1 mouse cellular context compared by ENCODE assay signal in the genomic region with DNA sequence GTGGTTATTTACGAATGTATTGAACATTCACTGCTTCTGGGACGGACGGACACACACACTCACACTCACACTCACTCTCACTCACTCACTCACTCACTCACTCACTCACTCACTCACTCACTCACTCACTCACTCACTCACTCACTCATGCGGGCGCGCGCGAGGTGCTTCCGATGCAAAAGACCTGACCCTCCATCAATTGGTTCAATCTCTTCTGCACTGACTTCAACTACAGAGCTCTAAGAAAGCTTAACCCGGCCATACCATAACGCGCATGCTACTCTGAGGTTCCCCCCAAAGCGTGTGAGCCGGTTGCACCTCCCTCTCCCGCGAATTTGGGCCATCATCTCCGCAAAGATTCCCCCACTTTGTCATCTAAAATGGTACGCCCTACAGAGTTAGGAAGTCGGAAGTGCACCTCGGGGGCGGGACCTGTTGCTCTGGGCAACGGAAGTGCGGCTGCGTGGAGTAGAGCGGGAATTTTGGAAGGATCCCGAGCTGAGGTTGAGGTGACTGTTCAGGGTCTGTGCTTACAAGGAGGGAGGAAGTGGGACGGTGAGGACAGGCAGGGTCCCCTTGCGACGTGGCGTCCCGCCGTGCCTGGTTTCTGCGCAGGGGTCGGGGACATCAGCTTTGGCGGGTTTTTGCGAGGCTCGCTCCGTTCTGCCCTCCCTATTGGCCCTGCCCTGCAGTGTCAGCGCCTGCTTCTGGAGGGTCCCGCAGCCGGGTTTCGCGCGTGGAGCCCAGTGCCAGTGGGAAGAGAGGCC.
TF ChIP-seq lines count a peak whose summit lies in the region.

A gene (plus strand): TSS at position 47 of the 767 bp plus-strand sequence.

TF ChIP-seq in CH12.LX, 34 proteins besides CTCF, POLR2A, EP300 and RAD21 (continued from another document):
- TF ChIP-seq POLR2AphosphoS2 (IDR thresholded peaks at IDR 0.05; ENCODE audit: low read depth, low read length) (peak; percentile 78; the same call in 1 of the 2 replicates), MAFK (IDR thresholded peaks at IDR 0.05; ENCODE audit: insufficient replicate concordance, low read length) (no peak), MXI1 (IDR thresholded peaks at IDR 0.05; ENCODE audit: low read depth, low read length) (peak; percentile 95), ZNF384 (IDR thresholded peaks at IDR 0.05; ENCODE audit: low read depth, low read length) (no peak), NRF1 (IDR thresholded peaks at IDR 0.05; ENCODE audit: low read depth, low read length) (peak; percentile 44), JUN (IDR thresholded peaks at IDR 0.05; ENCODE audit: insufficient read depth, low read depth, low read length) (no peak), TBP (conservative IDR thresholded peaks at IDR 0.05; ENCODE audit: low read depth, low read length) (peak; percentile 76; the same call in 1 of the 2 replicates), HCFC1 (IDR thresholded peaks at IDR 0.05; ENCODE audit: low read depth, low read length) (peak; percentile 75), SMC3 (IDR thresholded peaks at IDR 0.05; ENCODE audit: low read depth, low read length) (no peak), SIN3A (IDR thresholded peaks at IDR 0.05; ENCODE audit: low read length) (peak; percentile 86), NELFE (IDR thresholded peaks at IDR 0.05; ENCODE audit: low read depth, low read length) (peak; percentile 72), USF2 (conservative IDR thresholded peaks at IDR 0.05; ENCODE audit: low read depth, low read length) (no peak), IRF4 (IDR thresholded peaks at IDR 0.05; ENCODE audit: low read depth, low read length) (peak; percentile 52; the same call in 1 of the 2 replicates), E2F4 (IDR thresholded peaks at IDR 0.05; ENCODE audit: insufficient replicate concordance, low read depth, low read length) (peak; percentile 96), CHD1 (IDR thresholded peaks at IDR 0.05; ENCODE audit: low read depth, low read length) (peak; percentile 99), ETS1 (conservative IDR thresholded peaks at IDR 0.05; ENCODE audit: low read depth, low read length) (peak; percentile 27; the same call in 1 of the 2 replicates), RCOR1 (conservative IDR thresholded peaks at IDR 0.05; ENCODE audit: low read depth, low read length) (no peak), USF1 (IDR thresholded peaks at IDR 0.05; ENCODE audit: low read depth, low read length) (no peak), KAT2A (IDR thresholded peaks at IDR 0.05; ENCODE audit: insufficient replicate concordance, low read length) (0 out of 2 replicates have a peak, but pooled peaks have one; percentile 33), PAX5 (IDR thresholded peaks at IDR 0.05; ENCODE audit: low read length) (no peak), MEF2A (IDR thresholded peaks at IDR 0.05; ENCODE audit: borderline replicate concordance, low read depth, low read length) (peak; percentile 34; the same call in 1 of the 2 replicates)
